Mouse (Mus musculus): ENCODE data around the gene Lbhd1. TPM values are rescaled to one million over a fixed set of nuclear protein-coding genes. Genes with fewer than 3 reads are reported as not detected.

Gene Lbhd1
- polyA plus RNA-seq (2012; rRNA removed), result 4.9 and 6.7 TPM in 2 replicates

DNA sequence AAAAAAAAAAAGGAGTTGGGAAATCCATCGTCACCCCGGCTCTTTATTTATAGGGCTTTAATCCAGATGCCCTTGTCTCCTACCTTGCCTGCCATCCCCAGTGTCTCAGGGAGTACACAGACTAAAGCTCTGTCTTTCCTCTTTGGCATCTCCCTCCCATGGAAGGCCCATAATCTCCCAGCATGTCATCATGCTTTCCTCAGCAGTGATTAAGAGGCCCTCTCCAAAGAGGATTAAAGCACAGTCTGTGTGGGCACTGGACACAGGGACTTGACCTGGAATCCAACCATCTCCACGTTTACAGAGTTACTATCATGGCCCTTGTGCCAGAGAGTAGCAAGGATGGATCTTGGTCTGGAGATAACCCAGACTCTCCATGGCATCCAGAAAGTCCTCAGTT is at the start of gene Lbhd1, which contains the start of gene Gm49403:
TSS of gene Lbhd1 (plus strand) at position 117 of the 400 bp plus-strand sequence.
TSS of gene Gm49403 (plus strand) at position 315 of the 400 bp plus-strand sequence.

DNA sequence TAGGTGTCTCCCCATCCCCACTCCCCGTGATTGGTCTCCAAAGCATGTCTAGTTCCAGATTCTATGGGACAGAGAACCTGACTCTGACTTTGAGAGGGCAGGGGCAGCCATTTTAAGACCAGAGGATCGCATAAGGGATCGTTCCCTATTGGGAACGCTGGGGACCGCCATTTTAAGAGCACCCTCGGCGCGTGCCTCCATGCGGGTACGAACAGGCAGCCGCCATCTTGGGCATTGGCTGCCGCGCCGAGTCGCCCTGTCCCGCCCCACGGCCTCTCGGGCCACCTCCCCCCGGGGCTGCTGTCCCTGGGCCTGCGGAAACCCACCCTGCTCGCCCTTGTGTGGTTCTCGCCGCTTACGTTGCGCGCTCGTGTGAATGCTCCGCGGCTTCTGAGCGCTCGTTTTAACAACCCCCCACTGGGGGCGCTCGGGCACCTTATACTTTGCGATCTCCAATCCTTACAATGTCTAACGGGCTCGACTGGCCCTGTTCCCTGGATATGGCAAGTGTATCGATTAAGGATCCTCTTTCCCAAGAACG is 46.2 kb upstream of the Lbhd1 start, which contains the start of gene Bscl2:
TSS of gene Bscl2 (plus strand) at position 217 of the 541 bp plus-strand sequence.

DNA sequence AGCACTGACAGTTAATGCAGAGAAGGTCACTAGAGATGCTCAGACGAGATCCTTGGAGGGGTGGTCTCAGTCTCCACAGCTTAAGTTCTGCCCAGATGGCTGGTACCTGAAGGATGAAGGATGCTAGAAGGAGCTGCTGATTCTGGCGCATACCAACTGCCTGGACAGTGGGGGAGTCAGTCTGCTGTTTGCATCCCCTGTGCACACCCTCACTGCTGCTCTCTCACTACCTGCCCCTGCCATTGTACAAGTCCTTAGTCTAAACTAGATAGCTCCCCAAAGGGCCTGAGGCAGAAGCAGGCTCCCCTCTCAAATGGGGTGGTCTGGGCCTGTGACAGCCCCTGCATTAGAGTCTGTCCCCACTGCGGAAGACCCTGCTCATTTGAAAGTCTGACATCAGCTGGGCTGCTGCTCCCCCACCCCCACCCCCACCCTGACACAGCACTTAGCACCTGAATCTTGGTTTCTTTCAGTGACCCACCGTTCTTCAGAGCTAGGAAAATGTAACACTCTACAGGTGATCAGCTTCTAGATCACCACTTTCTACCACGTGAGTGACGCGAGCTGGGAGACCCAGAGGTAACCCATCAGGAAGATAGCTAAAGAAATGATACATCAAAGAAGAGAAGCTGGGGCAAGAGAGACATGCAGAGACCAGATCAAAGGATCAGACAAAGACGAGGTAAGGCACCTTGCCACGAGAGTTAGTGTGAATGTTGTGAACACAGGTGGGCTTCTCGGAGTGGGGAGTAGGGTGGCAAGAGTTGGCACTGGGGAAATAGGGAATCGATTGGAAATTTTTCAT is 44.2 kb upstream of the Lbhd1 start, which contains the start of gene Gng3:
TSS of gene Gng3 (minus strand) at position 92 of the 805 bp plus-strand sequence.

DNA sequence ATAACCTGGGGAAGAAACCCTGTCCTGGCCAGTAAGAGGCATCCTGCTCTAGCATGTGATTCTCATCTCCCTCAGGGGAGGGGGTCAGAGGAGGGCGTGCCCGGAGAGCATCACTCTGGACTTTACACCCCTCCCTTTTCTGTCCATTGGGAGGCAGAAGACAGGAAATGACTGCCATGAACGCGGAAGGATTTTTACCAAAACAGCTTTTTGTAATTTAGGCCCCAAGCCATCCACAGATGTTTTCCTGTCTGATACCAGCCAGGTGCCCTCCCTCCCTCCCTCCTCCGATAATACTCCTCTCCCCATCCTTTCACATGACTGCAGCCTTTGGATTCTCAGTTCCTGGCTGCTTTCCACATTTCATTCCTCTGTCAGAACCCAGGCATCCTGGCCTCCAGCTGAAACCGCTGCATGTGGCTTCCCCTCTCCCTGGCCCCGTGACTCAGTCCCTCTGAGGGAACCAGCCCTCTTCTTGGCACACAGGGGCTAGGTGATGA is 33.1 kb upstream of the Lbhd1 start, which contains the start of gene Lrrn4cl:
TSS of gene Lrrn4cl (plus strand) at position 367 of the 500 bp plus-strand sequence.

DNA sequence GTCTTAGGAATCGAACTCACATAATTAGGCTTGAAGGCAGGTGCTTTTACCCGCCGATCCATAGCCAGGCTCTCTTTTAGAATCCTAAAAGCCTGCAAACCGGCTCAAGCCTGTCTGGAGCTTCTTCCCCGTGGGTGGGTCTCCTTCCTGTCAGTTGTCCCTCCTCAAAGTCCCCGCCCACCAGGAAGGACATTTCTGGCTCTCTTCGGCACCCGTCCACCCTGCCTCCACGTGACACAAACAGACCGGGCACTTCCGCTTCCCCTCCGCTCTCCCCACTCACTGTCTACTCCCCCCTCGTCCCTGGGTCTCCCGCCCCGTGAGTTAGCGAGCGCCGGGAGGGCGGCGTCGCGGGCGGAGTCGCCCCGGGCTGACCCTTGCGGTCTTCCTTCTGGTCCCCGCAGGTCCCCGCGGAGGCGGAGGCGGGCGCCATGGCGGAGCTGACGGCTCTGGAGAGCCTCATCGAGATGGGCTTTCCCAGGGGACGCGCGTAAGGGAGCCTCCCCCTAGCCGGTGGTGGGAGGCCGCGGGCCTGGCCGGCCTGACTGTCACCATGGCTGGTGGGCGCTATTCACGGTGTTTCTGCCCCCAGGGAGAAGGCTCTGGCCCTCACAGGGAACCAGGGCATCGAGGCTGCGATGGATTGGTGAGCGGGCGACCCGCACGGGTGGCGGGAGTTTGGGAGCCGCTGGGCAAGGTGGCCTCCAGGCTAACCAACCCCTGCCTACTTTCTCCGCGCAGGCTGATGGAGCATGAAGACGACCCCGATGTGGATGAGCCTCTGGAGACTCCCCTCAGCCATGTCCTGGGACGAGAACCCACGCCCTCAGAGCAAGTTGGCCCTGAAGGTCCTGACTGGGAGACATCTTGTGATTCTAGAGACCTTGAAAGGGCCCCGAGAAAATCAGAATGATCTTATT is 12.0 kb upstream of the Lbhd1 start, which contains the start of gene Ubxn1:
TSS of gene Ubxn1 (plus strand) at position 230 of the 920 bp plus-strand sequence.

DNA sequence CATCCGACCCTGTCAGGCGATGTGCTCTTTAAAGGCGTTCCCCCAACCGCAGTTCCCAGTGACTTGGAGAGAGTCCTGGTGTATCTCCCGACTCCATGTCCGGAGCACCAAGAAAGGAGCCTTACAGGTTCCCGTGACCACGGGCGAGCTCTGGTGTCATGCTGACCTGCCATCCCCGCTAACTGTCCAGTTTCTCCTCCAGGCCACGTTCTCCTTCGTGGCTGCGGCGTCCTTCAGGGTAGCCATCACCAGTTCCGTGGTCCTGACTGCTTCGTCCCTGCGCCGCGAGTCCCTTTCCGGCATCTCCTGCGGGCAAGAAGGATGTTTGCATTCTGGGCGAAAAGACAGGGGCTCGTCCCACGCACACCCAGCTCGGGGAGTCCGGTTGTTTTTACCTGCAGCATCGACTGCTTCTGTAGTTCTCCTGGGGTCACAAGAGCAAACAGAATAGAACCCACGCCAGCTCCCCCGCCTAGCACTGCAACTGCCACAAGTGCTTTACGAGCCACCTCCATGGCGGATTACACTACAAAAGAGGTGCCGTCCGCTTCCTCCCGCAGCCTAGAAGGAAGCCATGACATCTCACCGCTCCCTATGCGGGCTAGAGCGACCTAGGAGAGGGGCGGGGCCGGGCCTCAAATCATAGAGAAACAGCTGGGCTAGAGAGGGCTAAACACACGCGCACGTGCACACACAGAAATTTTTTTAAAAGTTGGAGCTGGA is 3.1 kb upstream of the Lbhd1 start, which contains the start of gene Uqcc3:
TSS of gene Uqcc3 (minus strand) at position 613 of the 723 bp plus-strand sequence.

DNA sequence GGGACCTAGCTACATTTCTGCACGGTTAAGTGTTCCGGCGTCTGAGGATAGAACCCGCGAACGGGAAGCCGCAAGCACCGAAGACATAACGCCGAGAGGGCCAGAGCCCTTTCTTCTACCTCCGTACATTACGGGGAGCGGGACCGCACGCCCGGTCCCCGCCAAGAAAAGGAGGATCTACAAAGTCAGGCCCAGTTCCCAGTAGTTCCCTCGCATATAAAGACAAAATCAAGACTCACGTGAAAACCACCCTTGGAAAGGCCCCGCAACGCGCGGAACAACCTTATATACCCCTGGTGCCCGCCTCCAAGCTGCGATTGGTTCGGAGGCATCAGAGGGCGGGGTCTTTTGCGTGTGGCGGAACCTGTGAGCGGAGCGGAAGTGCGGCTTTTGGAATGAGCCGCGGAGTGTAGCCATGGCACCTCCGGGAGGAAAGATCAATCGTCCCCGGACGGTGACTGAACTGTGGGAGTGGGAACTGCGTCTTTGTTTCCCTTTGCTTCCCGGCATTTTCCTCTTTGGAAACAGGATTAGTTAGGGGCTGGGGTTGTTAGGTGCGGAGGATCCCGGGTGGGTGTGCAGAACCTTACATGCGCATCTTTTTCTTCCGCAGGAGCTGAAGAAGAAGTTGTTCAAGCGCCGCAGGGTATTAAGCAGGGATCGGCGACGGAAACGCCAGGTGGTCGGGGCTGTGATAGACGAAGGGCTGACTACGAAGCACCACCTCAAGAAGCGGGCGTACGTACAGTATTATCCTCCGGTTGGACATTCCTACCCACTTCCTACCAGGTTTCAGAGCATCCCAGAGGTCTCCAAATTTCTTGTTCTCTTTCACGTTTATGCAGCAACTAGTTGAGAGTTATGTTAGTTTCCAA is 5.2 kb downstream of the Lbhd1 start, which contains the start of the genes 1810009A15Rik and Gm49416:
TSS of gene 1810009A15Rik (plus strand) at position 343 of the 875 bp plus-strand sequence.
TSS of gene Gm49416 (plus strand) at position 416 of the 875 bp plus-strand sequence.

DNA sequence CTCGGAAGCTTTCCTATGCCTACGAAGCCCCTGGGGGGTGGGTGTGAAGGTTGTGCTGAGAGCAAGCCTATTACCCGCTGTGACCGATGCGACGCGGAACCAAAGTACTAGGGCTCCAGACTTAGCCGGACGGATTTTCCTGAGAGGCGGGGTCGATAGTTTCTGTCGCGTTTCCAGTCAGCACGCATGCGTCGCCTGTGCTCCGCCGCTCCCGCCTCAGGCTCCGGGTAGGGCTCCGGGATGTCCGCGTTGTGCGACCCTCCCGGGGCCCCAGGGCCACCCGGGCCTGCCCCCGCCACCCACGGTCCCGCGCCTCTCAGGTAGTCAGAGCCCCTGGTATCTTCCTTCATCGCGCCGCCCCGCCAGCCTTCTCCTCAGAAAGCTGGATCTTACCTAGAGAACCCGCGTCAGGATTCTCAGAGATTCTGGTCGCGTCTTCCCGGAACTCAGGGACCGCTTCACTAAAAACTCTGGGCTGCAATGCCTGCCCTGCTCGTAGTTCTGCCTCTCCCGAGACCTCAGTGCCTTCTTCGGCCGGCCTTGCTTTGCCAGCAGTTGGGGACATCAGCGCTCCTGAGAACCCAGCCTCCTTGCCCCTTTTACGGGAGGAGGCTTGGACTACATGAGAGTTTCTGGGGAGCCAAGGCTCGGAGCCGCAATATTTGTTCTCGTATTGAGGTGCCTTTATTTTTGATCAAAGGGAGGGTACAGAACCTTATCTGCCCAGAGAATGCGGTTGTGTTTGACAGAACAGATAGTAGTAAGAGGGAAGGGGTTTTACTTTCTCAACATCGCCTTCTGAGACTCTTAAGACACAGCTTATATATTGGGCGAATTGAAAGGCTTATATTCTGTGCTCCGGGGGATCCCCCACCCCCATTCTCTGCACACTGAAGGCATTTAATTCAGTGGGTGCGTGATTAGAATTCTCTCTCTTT is 9.6 kb downstream of the Lbhd1 start, which contains the start of gene Ints5:
TSS of gene Ints5 (plus strand) at position 177 of the 938 bp plus-strand sequence.

DNA sequence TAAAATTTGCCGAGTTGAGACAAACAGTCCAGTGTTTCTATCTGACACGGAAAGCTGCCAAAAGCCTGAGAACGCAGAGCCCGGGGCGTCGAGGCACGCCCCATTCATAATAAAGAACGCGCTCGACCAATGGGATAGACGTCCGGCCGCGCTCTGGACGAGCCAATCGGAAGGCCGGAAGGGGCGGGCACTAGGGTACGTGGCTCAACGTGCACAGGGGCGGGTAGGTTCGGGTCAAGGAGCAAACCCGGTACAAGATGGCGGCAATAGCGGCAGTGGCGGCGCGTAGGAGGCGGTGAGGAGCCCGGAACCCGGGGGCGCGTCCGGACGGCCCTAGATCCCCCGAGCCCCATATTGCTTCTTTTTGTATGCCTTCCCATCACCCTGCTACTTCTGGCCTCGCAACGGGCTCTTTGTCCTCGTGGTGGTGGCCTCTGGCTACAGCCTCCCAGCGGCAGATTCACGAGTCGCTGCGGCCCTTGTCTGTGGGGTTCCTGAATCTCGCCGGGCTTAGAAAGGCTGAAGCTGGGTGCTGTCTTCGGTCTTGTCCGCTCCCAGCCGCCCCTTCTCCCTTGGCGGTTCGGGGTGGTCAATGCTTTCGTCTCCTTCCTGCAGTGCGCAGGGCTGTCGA is 14.4 kb downstream of the Lbhd1 start, which contains the start of gene Ganab:
TSS of gene Ganab (plus strand) at position 207 of the 631 bp plus-strand sequence.

DNA sequence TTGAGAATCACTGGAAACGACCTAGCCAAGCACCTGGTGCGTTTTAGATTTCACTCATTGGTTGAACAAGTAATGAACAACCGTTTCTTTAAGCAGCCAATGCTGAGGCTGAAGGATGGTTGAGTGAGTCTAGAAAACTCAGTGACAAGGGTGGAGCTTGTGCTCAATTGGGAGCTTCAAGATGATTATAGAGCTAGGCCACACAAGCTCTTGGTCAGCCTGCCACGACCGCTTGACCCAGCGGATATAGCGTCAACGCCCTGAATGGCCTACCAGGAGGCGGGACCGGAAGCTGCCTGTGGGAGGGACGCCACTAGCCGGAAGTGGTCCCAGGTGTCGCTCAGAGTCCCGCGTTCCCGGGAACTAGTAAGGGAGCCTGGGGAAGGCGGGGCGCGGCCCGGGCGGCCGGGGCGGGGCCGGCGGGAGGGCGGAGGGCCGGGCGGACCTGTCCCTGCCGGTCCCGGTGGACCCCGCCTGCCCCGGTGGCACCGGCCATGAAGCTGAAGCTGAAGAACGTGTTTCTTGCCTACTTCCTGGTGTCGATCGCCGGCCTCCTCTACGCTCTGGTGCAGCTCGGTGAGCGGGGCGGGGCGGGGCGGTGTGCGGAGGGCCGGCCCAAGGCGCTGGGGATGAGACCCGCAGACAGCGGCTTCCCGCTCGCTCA is 36.7 kb downstream of the Lbhd1 start, which contains the start of gene B3gat3:
TSS of gene B3gat3 (plus strand) at position 302 of the 664 bp plus-strand sequence.

DNA sequence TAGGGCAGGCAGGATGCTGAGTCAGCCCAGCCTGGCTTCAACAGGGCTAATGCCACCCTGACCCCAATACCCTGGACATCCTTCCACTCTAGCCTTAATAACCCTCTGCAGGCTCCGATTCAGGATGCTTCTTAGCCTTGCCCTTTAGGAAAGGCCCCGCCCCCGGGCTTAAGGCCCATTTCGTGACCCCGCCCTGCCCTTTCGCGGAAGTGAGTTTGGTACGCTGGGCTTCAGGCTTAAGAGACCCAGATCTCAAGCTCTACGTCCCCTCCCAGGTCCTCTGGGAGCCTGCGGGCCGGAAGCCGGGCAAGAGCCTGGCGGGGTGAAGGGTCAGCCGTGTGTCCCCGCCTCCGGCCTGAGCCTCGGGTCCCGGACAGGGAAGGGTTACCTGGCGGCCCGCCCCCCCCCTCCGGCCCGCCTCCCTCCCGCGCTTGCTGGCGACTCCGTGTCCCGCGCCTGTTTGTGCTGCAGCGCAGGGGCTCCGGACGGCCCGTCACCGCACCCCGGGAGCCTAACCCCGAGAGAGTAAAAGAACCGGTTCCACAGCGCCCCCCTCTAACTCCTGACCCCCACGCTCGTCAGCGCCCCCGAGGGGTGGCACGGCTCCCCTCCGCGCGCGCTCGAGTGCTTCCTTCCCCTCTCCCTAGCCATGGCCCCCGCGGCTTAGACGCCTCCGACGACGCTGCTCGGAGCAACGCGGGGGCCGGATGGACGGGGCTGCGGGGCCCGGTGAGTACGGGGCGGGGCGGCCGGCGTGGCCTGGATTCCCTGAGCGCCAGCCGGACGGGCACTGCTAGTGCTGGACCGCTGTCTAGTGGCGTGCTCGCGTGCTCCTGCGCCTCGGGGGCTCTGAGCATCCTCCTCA is 45.9 kb downstream of the Lbhd1 start, which contains the start of the genes Rom1 and Eml3:
TSS of gene Rom1 (minus strand) at position 133 of the 865 bp plus-strand sequence.
TSS of gene Eml3 (plus strand) at position 329 of the 865 bp plus-strand sequence.

DNA sequence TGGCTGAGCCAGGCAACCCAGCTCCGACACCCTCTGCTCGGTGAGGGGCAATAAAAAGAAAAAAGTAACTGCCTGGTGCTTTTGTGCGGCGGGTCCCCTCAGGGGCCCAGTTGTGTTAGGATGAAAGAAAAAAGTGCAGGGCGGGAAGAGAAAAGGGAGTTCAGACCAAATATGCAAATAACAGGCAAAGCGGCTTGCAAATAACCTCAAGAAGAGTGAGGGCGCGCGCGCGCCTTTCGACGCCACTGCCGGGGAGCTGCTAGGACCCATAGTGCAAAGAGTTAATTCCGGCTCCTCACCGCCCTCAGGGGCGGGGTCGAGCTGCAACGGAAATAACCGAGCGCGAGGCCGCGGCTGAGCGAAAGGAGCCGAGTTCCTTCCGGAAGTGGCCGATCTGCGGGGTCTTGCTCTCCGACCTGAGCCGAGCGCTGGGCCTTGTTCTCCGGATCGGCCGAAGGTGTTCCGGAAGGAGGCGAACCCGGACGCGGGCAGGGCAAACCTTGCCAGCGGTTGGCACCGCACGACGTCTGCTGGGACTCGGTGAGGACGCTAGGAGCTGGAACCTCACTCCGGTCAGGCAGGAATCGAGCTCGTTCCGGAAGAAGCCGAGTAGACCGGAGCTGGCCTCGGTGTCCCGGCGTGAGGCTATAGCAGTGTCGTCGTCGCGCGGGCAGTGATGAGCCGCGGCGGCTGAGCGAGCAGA is 58.1 kb downstream of the Lbhd1 start, which contains the start of gene Mta2:
TSS of gene Mta2 (plus strand) at position 361 of the 703 bp plus-strand sequence.

Data from central nervous system, embryonic 14 days (tissue).